Mouse (Mus musculus) kidney, adult 2 months (tissue): ENCODE measurements at regions not wholly inside any gene's neighbourhood (a gene's known extent, or its start where the extent isn't known, plus 50 kb on each side); places are given as distances from the start of the nearest gene placed in this dataset.

ENCODE experiments used
- CTCF ChIP-seq: fragments of 200-500 bp; conservative IDR thresholded peaks from 2 replicates; pipeline ENCODE4 v1.5.1; 2011; ENCODE audit warnings: low read depth, mild to moderate bottlenecking, control low read depth, low read length, moderate library complexity, mixed read lengths; ENCODE audit not compliant: insufficient read depth, insufficient read length
- POLR2A ChIP-seq: fragments of 200-500 bp; IDR thresholded peaks from one replicate; pipeline ENCODE4 v1.6.1; 2011; ENCODE audit warnings: low read depth, low read length, control low read depth

- no peak for TF ChIP-seq CTCF
- TF ChIP-seq POLR2A: no peak
These were observed 115.9 kb upstream of the Dlg1 start for GRCm38 (mm10) chr16:31547391-31547790.
